Mouse (Mus musculus): ENCODE measurements at regions not wholly inside any gene's neighbourhood (a gene's known extent, or its start where the extent isn't known, plus 50 kb on each side); places are given as distances from the start of the nearest gene placed in this dataset.
A peak's percentile ranks its signal among the peaks of the same experiment; 100 is the strongest.

DNA sequence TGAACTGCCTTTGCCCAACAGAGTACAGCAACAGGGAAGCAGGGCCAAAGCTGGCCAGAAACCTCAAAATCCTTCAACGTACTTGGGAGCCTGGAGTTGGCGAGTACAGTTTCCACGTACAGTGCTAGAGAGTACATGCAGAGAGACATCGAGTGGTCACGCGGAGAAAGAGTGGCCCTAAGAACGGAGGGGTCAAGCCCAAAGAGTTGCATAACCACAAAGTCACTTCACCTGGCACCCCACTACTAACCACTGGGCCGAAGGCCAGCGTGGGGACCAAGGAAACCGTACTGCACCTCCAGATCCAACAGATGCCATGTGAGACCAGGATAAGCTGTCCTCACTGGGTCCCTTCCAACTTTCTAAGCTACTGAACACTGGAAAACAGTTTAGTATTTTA, 56.2 kb upstream of the Ephb1 start:
- Histone ChIP-seq H3K4me3 (no peak overlapping the region), H3K27ac (peak overlapping the region; percentile 90)
- intact Hi-C loops (cut with DNase I): no loop called here
- no peak for TF ChIP-seq CTCF (IDR thresholded peaks at IDR 0.05)
- peak; percentile 82 for DNase-seq

DNA sequence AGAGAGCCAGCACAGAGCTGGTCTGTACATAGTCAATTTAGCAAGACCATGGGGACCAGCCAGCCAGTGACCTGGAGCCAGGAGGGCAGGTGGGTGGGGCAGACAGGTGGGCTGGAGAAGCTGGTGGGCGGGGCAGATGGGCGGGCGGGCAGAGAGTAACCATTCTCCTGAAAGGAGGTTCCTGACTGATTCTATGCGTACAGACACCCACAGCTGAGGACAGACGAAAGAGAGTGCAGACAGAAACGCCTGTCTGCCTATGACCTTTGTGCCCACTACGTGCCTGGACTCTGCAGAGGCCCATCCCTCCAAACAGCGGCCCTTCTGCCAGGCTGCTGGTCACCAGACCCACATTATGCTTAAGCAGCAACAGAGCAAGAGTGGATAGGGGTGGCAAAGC, 51.5 kb upstream of the Ephb1 start:
- no peak for DNase-seq
- Histone ChIP-seq H3K27ac (no peak overlapping the region), H3K4me3 (no peak overlapping the region)
- no peak for TF ChIP-seq CTCF (IDR thresholded peaks at IDR 0.05)
- intact Hi-C loops (cut with DNase I): loop anchor here (2.0 kb wide), 1 partner anchor 107 kb away; no protein-coding TSS in a partner anchor

Data from gastrocnemius, adult 2 months (tissue).